Mouse (Mus musculus) CD8-positive naive resting alpha-beta T cell, adult 2 months (primary cell): ENCODE measurements around the gene Arfgef2.

ENCODE experiments used
- DNase-seq, 2 experiments: peaks; one replicate each; pipeline ENCODE4 v3.0.0; 2022; ENCODE audit warnings: low read depth in 2 of 2, low spot score in 2 of 2

The Arfgef2 gene

DNA sequence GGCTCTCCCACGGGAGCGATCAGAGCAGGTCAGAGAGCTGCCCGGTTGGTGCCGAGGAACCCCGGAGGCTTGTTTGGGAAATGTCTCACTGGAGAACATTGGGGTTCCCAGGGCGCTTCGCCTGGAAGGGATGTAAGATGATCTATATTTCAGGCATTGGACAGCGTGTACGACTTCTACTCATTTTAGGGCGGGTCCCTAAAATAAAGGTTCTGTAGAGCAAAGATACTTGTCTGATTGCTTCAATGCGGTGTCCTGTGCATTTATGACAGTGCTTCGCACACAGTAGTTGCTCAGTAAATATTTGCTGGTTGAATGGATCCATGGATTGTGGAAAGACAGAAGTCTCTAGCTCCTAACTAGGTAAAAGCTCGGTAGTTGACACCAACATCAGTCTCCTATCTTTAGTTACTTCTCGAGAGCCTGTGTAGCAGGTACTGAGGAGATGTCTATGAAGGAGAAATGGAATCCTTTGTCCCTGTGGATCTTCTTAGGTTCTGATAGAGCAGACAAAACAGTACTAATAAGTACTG lies 851 bp downstream of the Arfgef2 start:
- no peak for DNase-seq

GRCm38 (mm10) chr2:166806813-166807212 lies 1.4 kb downstream of the Arfgef2 start:
- no peak for DNase-seq

- DNase-seq, result no peak
Observed at GRCm38 (mm10) chr2:166809499-166809898, 4.1 kb downstream of the Arfgef2 start.

GRCm38 (mm10) chr2:166810821-166811220 lies 5.4 kb downstream of the Arfgef2 start:
- DNase-seq, result no peak

- DNase-seq, result no peak
Observed at GRCm38 (mm10) chr2:166818463-166819143, 13.2 kb downstream of the Arfgef2 start.

GRCm38 (mm10) chr2:166819849-166820248 lies 14.5 kb downstream of the Arfgef2 start:
- DNase-seq, result no peak

- DNase-seq, result no peak
Observed at GRCm38 (mm10) chr2:166820844-166821243, 15.5 kb downstream of the Arfgef2 start.

GRCm38 (mm10) chr2:166821406-166821805 lies 16.0 kb downstream of the Arfgef2 start:
- no peak for DNase-seq

DNA sequence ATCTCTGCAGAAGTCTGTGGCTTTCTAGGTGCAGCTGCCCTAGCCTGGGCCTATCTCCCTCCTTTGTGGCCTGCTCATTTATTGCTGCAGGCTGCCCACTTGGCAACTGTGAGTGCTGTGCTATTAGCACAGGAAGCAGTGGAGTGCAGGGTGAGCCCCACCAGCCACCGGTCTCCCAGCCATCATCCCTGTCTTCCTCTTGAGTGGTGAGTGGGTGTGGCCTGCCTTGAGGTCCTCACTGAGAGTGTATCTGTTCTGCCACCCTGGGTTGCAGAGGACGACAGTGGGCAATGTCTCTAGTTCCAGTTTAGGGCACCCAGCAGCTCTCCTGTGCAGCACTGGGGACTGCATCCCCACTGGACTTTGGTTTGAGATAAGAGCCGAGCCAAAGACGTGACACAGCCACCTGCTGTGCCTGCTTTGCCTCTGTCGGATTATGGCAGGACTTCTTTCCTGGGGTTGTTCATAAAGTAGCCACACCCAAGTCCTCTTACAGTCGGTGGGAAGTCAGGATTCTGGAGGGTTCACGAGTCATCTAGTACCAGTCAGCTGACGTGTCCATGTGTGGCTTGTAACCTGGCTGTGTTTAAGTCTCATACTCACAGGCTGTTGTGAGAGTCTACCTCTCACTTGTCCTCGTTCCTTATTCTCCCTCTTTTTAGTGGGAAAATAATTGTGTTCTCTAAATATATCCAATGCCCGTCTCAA lies 16.9 kb downstream of the Arfgef2 start:
- no peak for DNase-seq

- no peak for DNase-seq
Observed at GRCm38 (mm10) chr2:166822901-166823300, 17.5 kb downstream of the Arfgef2 start.

DNA sequence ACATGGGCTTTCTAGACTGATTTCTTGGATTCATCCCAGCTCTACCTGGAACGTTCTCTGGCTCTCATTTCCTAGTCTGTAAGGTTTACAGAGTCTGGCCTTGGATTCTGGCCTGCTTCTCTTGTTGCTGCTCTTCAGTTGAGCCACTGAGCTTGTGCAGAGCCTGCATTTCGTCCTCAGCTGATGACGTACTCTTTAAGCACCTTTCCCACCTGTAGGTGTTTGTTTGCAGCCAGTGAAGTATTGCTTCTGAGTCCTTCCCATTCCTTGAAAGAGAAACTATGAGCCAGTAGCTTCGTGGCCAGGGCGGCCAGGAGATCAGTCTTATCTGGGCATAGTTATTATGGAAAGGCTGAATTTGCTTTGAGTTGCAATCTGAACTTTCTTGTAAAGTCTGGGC lies 19.0 kb downstream of the Arfgef2 start:
- DNase-seq, result no peak

DNA sequence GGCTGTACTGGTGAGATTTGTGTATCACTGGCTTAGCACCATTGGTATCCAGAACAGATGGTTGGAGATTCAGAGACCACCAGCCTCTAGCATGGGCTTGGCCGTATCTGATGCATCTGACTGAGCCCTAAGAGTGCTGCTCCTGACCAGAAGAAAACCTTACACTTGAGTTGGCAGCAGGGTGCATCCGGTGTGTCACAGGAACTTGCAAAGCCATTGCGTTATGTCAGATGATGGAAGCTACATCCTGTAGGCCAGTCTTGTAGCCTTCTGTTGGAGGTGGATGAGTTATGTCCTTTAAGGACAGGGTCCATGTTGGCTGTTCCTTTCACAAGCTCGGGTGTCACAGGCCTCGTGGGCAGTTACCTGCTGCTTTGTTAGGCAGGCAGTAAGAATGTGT lies 19.6 kb downstream of the Arfgef2 start:
- DNase-seq, result no peak

DNA sequence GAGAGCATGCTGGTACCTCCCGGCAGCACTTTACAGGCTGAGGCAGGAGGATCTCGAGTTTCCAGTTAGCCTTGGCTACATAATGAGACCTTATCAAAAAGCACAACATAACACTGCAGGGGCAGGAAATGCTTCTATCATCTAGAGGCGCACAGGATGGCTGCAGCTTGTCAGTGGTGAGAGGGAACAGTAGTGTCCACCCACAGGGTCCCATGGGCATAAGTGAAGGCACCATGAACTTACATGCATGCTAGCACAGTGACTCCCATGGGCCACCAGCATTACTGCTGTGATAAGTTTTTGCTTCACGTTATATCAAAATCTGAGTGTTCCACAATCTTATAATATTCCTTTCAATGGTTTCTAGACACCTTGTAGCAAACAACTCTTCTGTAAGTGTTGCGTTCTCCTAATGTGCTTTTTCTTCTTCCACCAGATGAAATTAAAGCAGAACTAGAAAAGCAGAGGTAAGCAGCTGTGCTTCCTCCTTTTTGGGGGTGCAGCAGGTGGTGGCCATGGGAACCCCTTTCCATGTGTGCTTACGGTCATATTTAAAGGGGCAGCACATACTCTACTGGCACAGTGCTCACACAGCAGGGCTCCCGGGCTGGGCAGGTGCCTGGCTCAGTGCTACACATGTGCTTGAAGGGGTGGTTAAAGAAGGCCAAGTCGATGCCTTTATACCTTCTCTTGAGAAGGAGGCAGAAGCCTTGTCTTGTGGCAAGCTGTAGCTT lies 21.3 kb downstream of the Arfgef2 start:
- DNase-seq, result no peak

GRCm38 (mm10) chr2:166828306-166828705 lies 22.9 kb downstream of the Arfgef2 start:
- no peak for DNase-seq

DNA sequence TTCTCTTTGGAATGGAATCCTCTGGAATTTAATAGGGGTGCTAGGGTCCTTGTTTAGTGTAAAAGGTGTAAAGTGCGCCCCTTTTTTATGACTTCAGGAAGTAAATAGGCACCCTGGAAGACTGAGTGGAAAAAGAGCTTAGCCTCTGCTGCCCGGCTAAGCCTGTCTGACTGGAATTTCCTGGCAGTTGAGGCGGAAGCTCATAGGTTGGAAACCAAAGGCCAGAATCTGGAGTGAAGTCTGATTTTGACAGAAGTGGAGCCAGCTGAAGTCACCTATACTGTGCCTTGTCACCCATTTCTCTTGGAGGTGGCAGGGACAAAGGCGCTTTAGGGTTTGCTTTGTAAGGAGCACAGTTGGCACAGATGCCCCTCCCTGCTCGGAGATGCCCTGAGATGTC lies 25.0 kb downstream of the Arfgef2 start:
- DNase-seq, result no peak

GRCm38 (mm10) chr2:166834091-166834490 lies 28.7 kb downstream of the Arfgef2 start:
- no peak for DNase-seq

DNA sequence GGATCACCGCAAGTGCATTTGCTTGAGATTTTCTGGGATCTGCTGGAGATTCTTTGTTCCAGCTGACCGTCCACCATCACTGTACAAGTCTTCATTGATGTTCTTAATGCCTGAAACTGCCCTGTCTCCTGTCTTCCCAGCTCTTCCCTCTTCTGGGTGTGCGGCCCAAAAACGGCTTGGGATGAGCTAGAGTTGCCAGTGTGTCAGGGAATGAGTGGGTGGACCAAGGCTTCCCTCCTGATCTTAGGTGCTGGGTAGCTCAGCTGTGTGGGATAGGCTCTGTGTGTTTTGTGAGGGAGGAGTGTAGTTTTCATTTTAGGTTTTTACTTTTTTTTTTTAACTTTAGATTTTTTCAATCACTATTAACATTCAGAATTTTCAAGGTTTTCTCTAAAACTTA lies 29.4 kb downstream of the Arfgef2 start:
- DNase-seq, result no peak

GRCm38 (mm10) chr2:166835581-166835980 lies 30.2 kb downstream of the Arfgef2 start:
- no peak for DNase-seq

- DNase-seq, result no peak
Observed at GRCm38 (mm10) chr2:166841813-166842212, 36.4 kb downstream of the Arfgef2 start.

- no peak for DNase-seq
Observed at GRCm38 (mm10) chr2:166850691-166851090, 45.3 kb downstream of the Arfgef2 start.

GRCm38 (mm10) chr2:166852270-166852669 lies 46.9 kb downstream of the Arfgef2 start:
- no peak for DNase-seq

DNA sequence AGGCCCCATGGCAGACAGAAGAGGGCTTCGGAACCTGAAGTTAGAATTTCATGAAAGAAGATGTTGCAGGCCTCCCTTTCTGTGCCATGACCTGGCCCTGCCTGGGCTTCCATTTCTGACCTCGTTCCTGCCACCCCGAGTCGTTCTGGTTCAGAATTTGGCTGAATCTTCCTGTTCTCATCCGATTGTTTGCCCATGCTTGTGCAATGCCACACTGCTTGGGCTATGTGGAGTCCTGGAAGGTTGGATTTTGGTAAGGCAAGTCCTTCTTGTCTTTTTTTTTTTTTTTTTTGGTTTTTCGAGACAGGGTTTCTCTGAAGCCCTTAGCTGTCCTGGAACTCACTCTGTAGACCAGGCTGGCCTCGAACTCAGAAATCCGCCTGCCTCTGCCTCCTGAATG lies 50.4 kb downstream of the Arfgef2 start:
- no peak for DNase-seq
